Mouse (Mus musculus) myocyte (in vitro differentiated cells): ENCODE data around the gene Rrp7a. TPM values are rescaled to one million over a fixed set of nuclear protein-coding genes. Genes with fewer than 3 reads are reported as not detected.
"Not testable (repeated sequence)": the region's sequence is repeated elsewhere in the genome, so short reads cannot be mapped to it uniquely, and the experiment has no call there.

Source experiments
- H3K27me3 ChIP-seq: one replicate; pipeline ENCODE4 v1.6.1; 2011; ENCODE audit not compliant: control insufficient read depth, insufficient read depth, insufficient read length
- H3K36me3 ChIP-seq: one replicate; pipeline ENCODE4 v1.6.1; 2011; ENCODE audit not compliant: control insufficient read depth, insufficient read depth
- H3K4me2 ChIP-seq: one replicate; pipeline ENCODE4 v1.6.1; 2011; ENCODE audit warnings: low read depth, control low read depth
- H3K4me3 ChIP-seq: one replicate; pipeline ENCODE4 v1.5.1; 2011; ENCODE audit warnings: mild to moderate bottlenecking, control low read depth, moderate library complexity
- H3K79me2 ChIP-seq: one replicate; pipeline ENCODE4 v1.6.1; 2011; ENCODE audit not compliant: control insufficient read depth, insufficient read depth
- H3ac ChIP-seq: one replicate; pipeline ENCODE4 v1.6.1; 2011; ENCODE audit not compliant: control insufficient read depth, insufficient read length
- CEBPB ChIP-seq: IDR thresholded peaks from 2 replicates; pipeline ENCODE4 v1.6.1; 2011; ENCODE audit warnings: mild to moderate bottlenecking, moderate library complexity; ENCODE audit not compliant: poor library complexity, insufficient read depth, severe bottlenecking
- E2F4 ChIP-seq: IDR thresholded peaks from one replicate; pipeline ENCODE4 v1.6.1; 2011; ENCODE audit warnings: mild to moderate bottlenecking, control low read depth, moderate library complexity; ENCODE audit not compliant: insufficient read depth
- MAX ChIP-seq: IDR thresholded peaks from one replicate; pipeline ENCODE4 v1.6.1; 2011; ENCODE audit warnings: low read depth, mild to moderate bottlenecking, control low read depth
- MYOD1 ChIP-seq, 3 experiments: IDR thresholded peaks; one replicate each; pipeline ENCODE4 v1.6.1; 2011; ENCODE audit warnings: control low read depth in 2 of 3, low read depth in 2 of 3, mild to moderate bottlenecking in 2 of 3, moderate library complexity in 1 of 3; ENCODE audit not compliant: insufficient read length in 2 of 3, control insufficient read depth in 1 of 3
- MYOG ChIP-seq, 3 experiments: IDR thresholded peaks; one replicate each; pipeline ENCODE4 v1.6.1; 2011; ENCODE audit warnings: control low read depth in 2 of 3, low read depth in 2 of 3, mild to moderate bottlenecking in 2 of 3; ENCODE audit not compliant: insufficient read length in 2 of 3, control insufficient read depth in 1 of 3, insufficient read depth in 1 of 3
- POLR2A ChIP-seq: IDR thresholded peaks from one replicate; pipeline ENCODE4 v1.6.1; 2011; ENCODE audit warnings: low read depth, mild to moderate bottlenecking, control low read depth, moderate library complexity; ENCODE audit not compliant: insufficient read length
- POLR2AphosphoS2 ChIP-seq: IDR thresholded peaks from one replicate; pipeline ENCODE4 v1.6.1; 2011; ENCODE audit warnings: low read depth, control low read depth; ENCODE audit not compliant: insufficient read length
- REST ChIP-seq: IDR thresholded peaks from one replicate; pipeline ENCODE4 v1.6.1; 2011; ENCODE audit warnings: mild to moderate bottlenecking, control low read depth, moderate library complexity; ENCODE audit not compliant: insufficient read depth, insufficient read length
- SRF ChIP-seq: IDR thresholded peaks from one replicate; pipeline ENCODE4 v1.6.1; 2011; ENCODE audit warnings: low read depth; ENCODE audit not compliant: control insufficient read depth, insufficient read length
- TCF12 ChIP-seq: IDR thresholded peaks from one replicate; pipeline ENCODE4 v1.6.1; 2011; ENCODE audit warnings: mild to moderate bottlenecking, control low read depth; ENCODE audit not compliant: poor library complexity, insufficient read depth, severe bottlenecking
- TCF3 ChIP-seq: IDR thresholded peaks from one replicate; pipeline ENCODE4 v1.6.1; 2011; ENCODE audit warnings: low read depth, control low read depth; ENCODE audit not compliant: insufficient read length
- polyA plus RNA-seq: library from polyadenylated mRNA; unstranded; fragments of >200 nt; fragmentation: generic; extraction: Trizol; gene quantifications from one replicate; pipeline ENCODE4 v1.2.1, GENCODE M21; 2012; ENCODE audit warnings: missing spikeins

Gene Rrp7a
- polyA plus RNA-seq, 1 experiment = 172 TPM

GRCm38 (mm10) chr15:83134671-83135070, 12.1 kb upstream of the Rrp7a start:
- no peak for TF ChIP-seq SRF
- TF ChIP-seq POLR2AphosphoS2 = no peak
- no peak for TF ChIP-seq TCF12
- TF ChIP-seq POLR2A = no peak
- no peak for TF ChIP-seq REST
- no peak for TF ChIP-seq CEBPB
- TF ChIP-seq MYOD1 (IDR thresholded peaks at IDR 0.05; ENCODE audit: control insufficient read depth in 1 of 3, insufficient read length in 2 of 3, low read depth in 2 of 3) = no peak
- Histone ChIP-seq H3K36me3 (peaks cover 85% of the 10 kb centered on the region), H3K4me2 (no peak overlapping the region), H3K79me2 (peaks cover 66% of the 10 kb centered on the region), H3K4me3 (no peak overlapping the region), H3K27me3 (no peaks in the 10 kb centered on the region), H3ac (no peak overlapping the region)

GRCm38 (mm10) chr15:83129530-83130231, 7.1 kb upstream of the Rrp7a start:
- Histone ChIP-seq H3K4me3 (no peak overlapping the region), H3K36me3 (peaks cover 77% of the 10 kb centered on the region), H3K27me3 (no peaks in the 10 kb centered on the region), H3K4me2 (no peak overlapping the region), H3K79me2 (peaks cover 20% of the 10 kb centered on the region), H3ac (no peak overlapping the region)
- TF ChIP-seq MYOG (IDR thresholded peaks at IDR 0.05; ENCODE audit: control insufficient read depth in 1 of 3, insufficient read depth in 1 of 3, insufficient read length in 2 of 3, low read depth in 2 of 3) (no peak), E2F4 (no peak), MYOD1 (IDR thresholded peaks at IDR 0.05; ENCODE audit: control insufficient read depth in 1 of 3, insufficient read length in 2 of 3, low read depth in 2 of 3) (no peak)

DNA sequence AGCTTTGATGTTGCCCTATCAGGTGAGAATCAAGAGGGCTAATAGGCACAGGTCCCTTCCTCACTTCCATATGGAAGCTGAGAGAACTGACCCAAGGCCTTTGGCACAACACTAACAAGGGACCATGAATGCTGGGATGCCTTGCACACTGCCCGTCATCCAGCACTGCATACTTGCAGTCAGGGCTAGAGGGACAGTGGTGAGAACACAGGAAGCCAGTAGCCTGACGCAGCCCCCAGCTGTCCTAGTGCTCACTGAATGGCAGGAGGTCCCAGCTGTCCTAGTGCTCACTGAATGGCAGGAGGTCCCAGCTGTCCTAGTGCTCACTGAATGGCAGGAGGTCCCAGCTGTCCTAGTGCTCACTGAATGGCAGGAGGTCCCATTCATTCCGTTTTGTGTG, 4.4 kb upstream of the Rrp7a start:
- not testable (repeated sequence) for H3ac ChIP-seq, H3K4me3 ChIP-seq, H3K27me3 ChIP-seq, H3K79me2 ChIP-seq
- TF ChIP-seq TCF3 (peak; percentile 89), POLR2A (peak; percentile 20), TCF12 (peak; percentile 95), MYOD1 (IDR thresholded peaks at IDR 0.05; ENCODE audit: control insufficient read depth in 1 of 3, insufficient read length in 2 of 3, low read depth in 2 of 3) (peak; percentile 79 to 97 (median 97)), MYOG (IDR thresholded peaks at IDR 0.05; ENCODE audit: control insufficient read depth in 1 of 3, insufficient read depth in 1 of 3, insufficient read length in 2 of 3, low read depth in 2 of 3) (peak; percentile 89 to 97 (median 95))
- Histone ChIP-seq H3K4me2 (peak overlapping the region; percentile 35), H3K36me3 (peaks cover 55% of the 10 kb centered on the region)

DNA sequence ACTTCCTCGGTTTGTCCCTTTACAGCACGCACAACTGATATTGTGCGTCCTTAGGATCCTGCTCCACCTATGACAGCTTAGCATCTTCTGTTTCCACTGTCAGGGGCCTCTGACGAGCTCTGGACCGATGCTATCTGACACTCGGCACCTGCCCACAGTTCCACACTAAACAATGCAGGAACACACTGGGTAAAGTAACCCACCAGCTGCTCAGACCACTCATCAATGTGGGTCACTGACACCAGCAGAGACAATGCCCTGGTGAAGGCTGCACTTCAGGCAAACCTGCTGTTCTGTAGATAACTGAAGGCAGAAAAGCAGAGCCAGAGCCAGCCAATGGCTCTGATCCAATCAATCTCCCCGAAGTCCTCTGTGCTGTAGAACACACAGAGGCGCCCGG, 4.0 kb upstream of the Rrp7a start:
- no peak overlapping the region for H3K4me3 ChIP-seq
- no peaks in the 10 kb centered on the region for H3K27me3 ChIP-seq
- peak overlapping the region; percentile 35 for H3K4me2 ChIP-seq
- TF ChIP-seq MYOD1 (IDR thresholded peaks at IDR 0.05; ENCODE audit: control insufficient read depth in 1 of 3, insufficient read length in 2 of 3, low read depth in 2 of 3) = peak in 2 of 3 experiments; percentile 98
- peak; percentile 69 for TF ChIP-seq TCF12
- no peak for TF ChIP-seq POLR2A
- TF ChIP-seq POLR2AphosphoS2 = no peak
- peak in 2 of 3 experiments; percentile 87 to 94 for TF ChIP-seq MYOG (IDR thresholded peaks at IDR 0.05; ENCODE audit: control insufficient read depth in 1 of 3, insufficient read depth in 1 of 3, insufficient read length in 2 of 3, low read depth in 2 of 3)
- no peak for TF ChIP-seq SRF
- TF ChIP-seq TCF3 = peak; percentile 48
- H3K36me3 ChIP-seq = peaks cover 51% of the 10 kb centered on the region
- H3K79me2 ChIP-seq = peaks cover 4% of the 10 kb centered on the region
- H3ac ChIP-seq = no peak overlapping the region

- H3ac ChIP-seq = no peak overlapping the region
- H3K36me3 ChIP-seq = peaks cover 50% of the 10 kb centered on the region
- TF ChIP-seq MYOD1 (IDR thresholded peaks at IDR 0.05; ENCODE audit: control insufficient read depth in 1 of 3, insufficient read length in 2 of 3, low read depth in 2 of 3) = no peak
- TF ChIP-seq CEBPB = no peak
- TF ChIP-seq POLR2A = no peak
- TF ChIP-seq MAX = no peak
- TF ChIP-seq MYOG (IDR thresholded peaks at IDR 0.05; ENCODE audit: control insufficient read depth in 1 of 3, insufficient read depth in 1 of 3, insufficient read length in 2 of 3, low read depth in 2 of 3) = no peak
- peak; percentile 56 for TF ChIP-seq POLR2AphosphoS2
- H3K4me3 ChIP-seq = no peak overlapping the region
- no peaks in the 10 kb centered on the region for H3K27me3 ChIP-seq
- no peak overlapping the region for H3K4me2 ChIP-seq
- H3K79me2 ChIP-seq = peaks cover 21% of the 10 kb centered on the region
Measured at GRCm38 (mm10) chr15:83124625-83125024, 2.0 kb upstream of the Rrp7a start.
